Mouse (Mus musculus) embryonic facial prominence, embryonic 13.5 days (tissue): ENCODE measurements around the gene Hoxa7. TPM values are rescaled to one million over a fixed set of nuclear protein-coding genes. Genes with fewer than 3 reads are reported as not detected.

ENCODE experiments used
- ATAC-seq: fragments of 200-750 bp; cut with Nextera tagmentation; 2 replicates; pipeline ENCODE4 v1.8.0; 2017; ENCODE audit warnings: low read depth; ENCODE audit not compliant: insufficient number of reproducible peaks, insufficient read depth, low FRiP score, low TSS enrichment
- H3K27ac ChIP-seq: fragments of 300-500 bp; sonication (generic); 2 replicates; pipeline ENCODE4 v1.5.1; 2015; ENCODE audit warnings: moderate library complexity, mild to moderate bottlenecking, inconsistent platforms
- H3K27me3 ChIP-seq: fragments of 300-500 bp; sonication (generic); 2 replicates; pipeline ENCODE4 v1.6.1; 2015; ENCODE audit warnings: mild to moderate bottlenecking, inconsistent platforms
- H3K36me3 ChIP-seq: fragments of 300-500 bp; sonication (generic); 2 replicates; pipeline ENCODE4 v1.6.1; 2015; ENCODE audit warnings: mild to moderate bottlenecking, inconsistent platforms
- H3K4me1 ChIP-seq: fragments of 300-500 bp; sonication (generic); 2 replicates; pipeline ENCODE4 v1.6.1; 2015; ENCODE audit warnings: inconsistent platforms
- H3K4me2 ChIP-seq: fragments of 300-500 bp; sonication (generic); 2 replicates; pipeline ENCODE4 v1.6.1; 2015; ENCODE audit warnings: moderate library complexity, mild to moderate bottlenecking, inconsistent platforms
- H3K4me3 ChIP-seq: fragments of 300-500 bp; sonication (generic); 2 replicates; pipeline ENCODE4 v1.5.1; 2015; ENCODE audit warnings: mild to moderate bottlenecking, inconsistent platforms
- H3K9ac ChIP-seq: fragments of 300-500 bp; sonication (generic); 2 replicates; pipeline ENCODE4 v1.6.1; 2015; ENCODE audit warnings: mild to moderate bottlenecking, inconsistent platforms
- H3K9me3 ChIP-seq: fragments of 300-500 bp; sonication (generic); 2 replicates; pipeline ENCODE4 v1.6.1; 2016; ENCODE audit warnings: inconsistent platforms
- WGBS: fragments of 180-500 bp; shearing (Covaris S2); methylation state at CpG from one replicate; pipeline ENCODE4 v1.1.7; 2015; ENCODE audit warnings: mixed read lengths; 5-methylcytosine and 5-hydroxymethylcytosine counted together
- polyA plus RNA-seq: library from polyadenylated mRNA; unstranded; fragments of >200 nt; fragmentation: Nextera tagmentation; extraction: Ambion mirVana; gene quantifications from 2 replicates; pipeline ENCODE4 v1.2.1, GENCODE M21; 2015

Hoxa7 gene
- polyA plus RNA-seq, 1 experiment from 2014 or later = not detected

GRCm38 (mm10) chr6:52218643-52219215 is 2.9 kb downstream of the Hoxa7 start:
- 7% methylated on average over 14 of the region's 14 CpGs for WGBS

DNA sequence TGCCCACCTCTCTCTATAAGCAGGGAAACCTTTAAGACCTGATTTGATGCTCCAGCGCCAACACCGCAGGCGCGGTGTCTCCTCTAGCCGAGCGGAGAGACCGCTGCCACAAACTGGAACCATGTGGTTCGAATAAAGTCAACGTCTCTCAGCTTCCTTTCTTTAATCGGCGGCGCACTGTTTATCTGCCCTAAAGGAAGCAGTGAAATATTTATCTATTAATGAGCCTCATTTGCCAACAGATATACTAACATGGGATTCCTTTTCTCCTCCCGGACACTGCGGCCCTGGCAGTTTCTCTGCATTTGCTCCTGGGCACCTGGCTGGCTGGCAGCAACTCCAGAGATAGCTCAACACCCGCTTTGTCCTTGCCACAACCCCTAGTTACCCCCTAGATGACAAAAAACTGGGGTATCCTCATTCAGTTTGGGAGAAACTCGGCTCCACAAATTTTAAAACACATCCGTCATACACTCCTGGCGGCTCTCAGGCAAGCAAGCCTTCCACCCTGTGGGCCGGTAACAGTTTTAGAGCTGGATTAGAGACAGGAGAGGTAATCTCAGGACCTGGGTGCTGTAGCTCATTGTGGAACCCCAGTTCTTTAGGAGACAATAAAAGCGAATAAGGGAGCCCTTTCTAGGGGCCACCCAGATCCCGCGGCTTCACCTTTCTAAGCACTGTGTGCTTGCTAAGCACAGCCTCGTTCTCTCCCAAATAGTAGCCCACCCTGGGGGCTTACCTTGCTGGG is 3.6 kb downstream of the Hoxa7 start:
- WGBS = 4% methylated on average over 23 of the region's 23 CpGs
- ATAC-seq = no peak
- Histone ChIP-seq H3K4me1 (peaks cover 25% of the 10 kb centered on the region), H3K9me3 (no peaks in the 10 kb centered on the region), H3K9ac (no peak overlapping the region), H3K27ac (no peak overlapping the region), H3K36me3 (no peaks in the 10 kb centered on the region), H3K27me3 (peaks cover 100% of the 10 kb centered on the region), H3K4me3 (peak overlapping the region; percentile 30; the same call in 1 of the 2 replicates), H3K4me2 (peak overlapping the region; percentile 51; the same call in 1 of the 2 replicates)

More at GRCm38 (mm10) chr6:52218643-52219215, 2.9 kb downstream of the Hoxa7 start:
- Histone ChIP-seq H3K9me3 (no peaks in the 10 kb centered on the region), H3K36me3 (no peaks in the 10 kb centered on the region), H3K27ac (no peak overlapping the region), H3K4me2 (no peak overlapping the region), H3K4me3 (no peak overlapping the region), H3K4me1 (peaks cover 23% of the 10 kb centered on the region), H3K9ac (no peak overlapping the region), H3K27me3 (peaks cover 100% of the 10 kb centered on the region)
- ATAC-seq = no peak

- ATAC-seq = no peak
- under 1% methylated on average over 25 of the region's 25 CpGs for WGBS
- Histone ChIP-seq H3K9ac (no peak overlapping the region), H3K9me3 (no peaks in the 10 kb centered on the region), H3K4me1 (peaks cover 27% of the 10 kb centered on the region), H3K4me2 (peak overlapping the region; percentile 51), H3K27ac (no peak overlapping the region), H3K27me3 (peaks cover 100% of the 10 kb centered on the region), H3K36me3 (no peaks in the 10 kb centered on the region), H3K4me3 (peak overlapping the region; percentile 30)
Observed at GRCm38 (mm10) chr6:52217459-52217768, 4.2 kb downstream of the Hoxa7 start.

GRCm38 (mm10) chr6:52216691-52217458 is 4.8 kb downstream of the Hoxa7 start:
- no peak for ATAC-seq
- Histone ChIP-seq H3K4me1 (peaks cover 28% of the 10 kb centered on the region), H3K4me3 (peak overlapping the region; percentile 30), H3K27ac (no peak overlapping the region), H3K9me3 (no peaks in the 10 kb centered on the region), H3K9ac (no peak overlapping the region), H3K27me3 (peaks cover 100% of the 10 kb centered on the region), H3K36me3 (no peaks in the 10 kb centered on the region), H3K4me2 (peak overlapping the region; percentile 51)
- 1% methylated on average over 60 of the region's 60 CpGs for WGBS

DNA sequence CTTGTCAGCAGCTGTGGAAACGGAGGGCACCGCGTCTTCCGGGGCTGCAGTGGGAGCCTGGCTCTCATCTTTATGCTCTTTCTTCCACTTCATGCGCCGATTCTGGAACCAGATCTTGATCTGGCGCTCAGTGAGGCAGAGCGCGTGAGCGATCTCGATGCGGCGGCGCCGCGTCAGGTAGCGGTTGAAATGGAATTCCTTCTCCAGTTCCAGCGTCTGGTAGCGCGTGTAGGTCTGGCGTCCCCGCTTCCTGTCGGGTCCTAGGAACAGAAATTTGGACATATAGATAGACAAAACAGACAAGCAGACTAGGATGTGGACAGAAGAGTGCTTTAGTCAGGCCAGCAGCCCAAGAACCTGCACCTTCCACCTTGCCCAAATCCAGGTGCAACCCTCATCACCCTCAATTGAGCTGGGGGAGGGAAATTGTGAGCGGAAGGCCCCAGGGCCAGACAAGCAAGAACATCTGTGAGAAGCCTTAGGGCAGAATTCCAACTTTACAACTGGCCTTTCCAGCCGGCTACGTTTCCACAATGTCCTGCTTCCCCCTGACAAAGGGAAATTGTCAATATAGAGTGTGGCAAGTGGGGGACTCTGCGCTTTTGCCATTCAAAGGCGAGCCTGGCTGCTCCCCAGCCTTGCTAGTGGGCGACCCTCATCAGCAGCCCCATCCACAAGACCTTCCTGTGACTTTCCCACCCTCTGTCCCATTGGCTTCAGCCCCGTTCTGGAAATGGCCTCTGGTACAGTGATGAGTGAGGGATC is 5.7 kb downstream of the Hoxa7 start:
- Histone ChIP-seq H3K36me3 (no peaks in the 10 kb centered on the region), H3K4me3 (no peak overlapping the region), H3K9ac (no peak overlapping the region), H3K9me3 (no peaks in the 10 kb centered on the region), H3K4me2 (no peak overlapping the region), H3K27ac (no peak overlapping the region), H3K4me1 (peaks cover 27% of the 10 kb centered on the region), H3K27me3 (peaks cover 100% of the 10 kb centered on the region)
- WGBS = under 1% methylated on average over 30 of the region's 30 CpGs
- no peak for ATAC-seq

DNA sequence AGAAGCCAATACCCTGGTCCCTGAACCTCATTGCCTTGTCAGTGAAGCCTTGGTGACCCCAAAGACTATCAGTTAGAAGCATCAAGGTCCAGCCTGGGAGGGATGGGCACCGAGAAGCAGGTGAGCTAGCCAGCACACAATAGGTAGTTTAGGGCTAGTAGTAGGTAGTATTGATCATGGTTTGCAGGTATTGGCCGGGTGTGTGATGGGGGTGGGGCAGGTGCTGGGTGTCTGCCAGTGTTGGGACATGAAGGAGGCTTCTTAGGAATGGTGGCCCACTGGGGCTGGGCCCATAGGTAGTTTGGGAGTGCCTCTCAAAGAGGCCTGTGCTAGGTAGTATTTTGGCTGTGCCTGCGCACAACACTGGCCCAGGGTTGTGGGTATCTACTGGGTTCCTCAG is 6.6 kb downstream of the Hoxa7 start:
- peaks cover 100% of the 10 kb centered on the region for H3K27me3 ChIP-seq
- ATAC-seq = no peak
- 13% methylated on average over 3 of the region's 3 CpGs for WGBS
- H3K36me3 ChIP-seq = no peaks in the 10 kb centered on the region
- H3K4me3 ChIP-seq = no peak overlapping the region
- H3K4me1 ChIP-seq = peaks cover 27% of the 10 kb centered on the region
- H3K9me3 ChIP-seq = no peaks in the 10 kb centered on the region
- H3K4me2 ChIP-seq = no peak overlapping the region
- no peak overlapping the region for H3K27ac ChIP-seq
- H3K9ac ChIP-seq = no peak overlapping the region

DNA sequence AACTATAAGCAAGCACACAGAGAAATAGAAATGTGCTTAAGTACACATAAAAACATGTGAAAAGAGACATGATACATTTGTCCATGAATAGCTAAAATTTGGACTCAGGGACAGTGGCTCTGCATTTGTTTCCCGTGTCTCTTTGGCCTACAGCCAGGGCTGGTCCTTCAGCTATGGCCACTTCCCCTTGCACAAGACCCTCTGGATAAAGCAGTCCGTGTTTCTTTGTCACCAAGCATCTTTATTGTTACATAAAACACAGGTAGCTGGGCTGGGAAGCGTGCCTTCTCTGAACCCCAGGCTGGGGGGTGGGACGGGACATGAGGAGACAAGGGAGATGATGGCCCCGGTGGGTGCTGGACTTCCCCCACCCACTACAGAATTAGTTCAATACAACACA is 7.4 kb downstream of the Hoxa7 start:
- 6% methylated on average over 5 of the region's 5 CpGs for WGBS
- H3K9me3 ChIP-seq = no peaks in the 10 kb centered on the region
- peaks cover 100% of the 10 kb centered on the region for H3K27me3 ChIP-seq
- H3K27ac ChIP-seq = no peak overlapping the region
- H3K4me1 ChIP-seq = peaks cover 27% of the 10 kb centered on the region
- no peaks in the 10 kb centered on the region for H3K36me3 ChIP-seq
- no peak for ATAC-seq
- no peak overlapping the region for H3K4me2 ChIP-seq
- no peak overlapping the region for H3K9ac ChIP-seq
- H3K4me3 ChIP-seq = no peak overlapping the region

GRCm38 (mm10) chr6:52213119-52213986 is 8.3 kb downstream of the Hoxa7 start, which contains the start of the genes Hoxa3 and Gm28308:
Hoxa3 (minus strand) TSS chr6:52213336.
Gm28308 (minus strand) TSS chr6:52213339.
- Histone ChIP-seq H3K9ac (no peak within 1 kb of the TSS), H3K4me3 (0 out of 2 replicates have a peak within 1 kb of the TSS, but pooled peaks have one; percentile 20), H3K27me3 (peaks cover 100% of the 10 kb centered on the region), H3K36me3 (no peaks in the 10 kb centered on the region), H3K4me2 (peak within 1 kb of the TSS; percentile 34), H3K4me1 (peaks cover 27% of the 10 kb centered on the region), H3K27ac (no peak within 1 kb of the TSS), H3K9me3 (no peaks in the 10 kb centered on the region)
- WGBS = 3% methylated on average over 38 of the region's 38 CpGs
- no peak for ATAC-seq

DNA sequence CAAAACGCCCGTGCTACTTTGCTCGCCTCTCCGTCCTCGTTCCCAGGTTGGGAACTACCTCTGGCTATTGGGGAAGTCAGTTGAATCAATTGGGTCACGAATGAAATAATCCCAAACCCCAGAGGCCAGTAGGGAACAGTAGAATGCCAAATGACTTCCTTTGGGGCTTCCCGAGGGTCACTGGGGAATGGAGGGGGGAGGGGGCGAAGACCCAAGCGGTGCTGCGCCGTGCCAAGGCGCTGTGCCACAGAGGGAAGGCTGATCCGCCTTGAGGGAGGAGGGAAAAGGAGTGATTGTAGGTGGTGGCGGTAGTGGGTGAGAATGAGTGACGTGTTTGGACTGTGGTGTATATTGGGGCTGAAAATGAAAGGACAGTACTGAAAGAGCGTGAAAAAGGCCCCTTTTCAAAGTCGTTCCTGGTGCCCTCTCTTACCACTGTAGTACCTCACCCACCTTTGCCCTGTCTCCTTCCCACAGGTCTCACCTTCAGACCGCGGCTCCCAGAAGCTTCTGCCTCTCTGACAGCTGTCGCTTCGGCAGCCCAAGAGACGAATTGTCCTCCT is 9.0 kb downstream of the Hoxa7 start:
- Histone ChIP-seq H3K4me1 (peaks cover 27% of the 10 kb centered on the region), H3K9ac (no peak overlapping the region), H3K27ac (no peak overlapping the region), H3K27me3 (peaks cover 100% of the 10 kb centered on the region), H3K4me3 (0 out of 2 replicates have a peak overlapping the region, but pooled peaks have one; percentile 20), H3K4me2 (peak overlapping the region; percentile 34), H3K36me3 (no peaks in the 10 kb centered on the region), H3K9me3 (no peaks in the 10 kb centered on the region)
- 1% methylated on average over 22 of the region's 22 CpGs for WGBS
- ATAC-seq = no peak

DNA sequence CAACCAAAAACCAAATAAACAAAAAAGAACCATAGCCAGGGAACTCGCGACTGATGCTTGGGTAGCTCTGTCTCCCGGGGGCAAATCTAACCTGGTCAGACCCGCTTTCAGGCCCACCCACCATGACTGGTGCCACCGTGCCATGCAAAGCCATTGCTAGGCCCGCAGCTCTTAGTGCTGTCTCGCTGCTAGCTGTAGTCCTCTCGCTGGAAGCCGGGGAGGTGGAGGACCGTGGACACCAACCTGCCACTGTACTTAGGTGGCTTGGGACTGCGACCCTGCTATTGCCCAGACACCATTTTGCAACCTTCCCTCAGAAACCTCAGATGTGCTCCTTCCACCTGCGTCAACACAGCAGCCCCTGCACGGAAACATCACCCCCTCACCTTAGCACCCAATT is 9.7 kb downstream of the Hoxa7 start:
- 2% methylated on average over 13 of the region's 13 CpGs for WGBS
- no peaks in the 10 kb centered on the region for H3K9me3 ChIP-seq
- H3K27me3 ChIP-seq = peaks cover 100% of the 10 kb centered on the region
- no peaks in the 10 kb centered on the region for H3K36me3 ChIP-seq
- no peak overlapping the region for H3K27ac ChIP-seq
- peaks cover 20% of the 10 kb centered on the region for H3K4me1 ChIP-seq
- H3K9ac ChIP-seq = no peak overlapping the region
- H3K4me2 ChIP-seq = peak overlapping the region; percentile 24; the same call in 1 of the 2 replicates
- H3K4me3 ChIP-seq = peak overlapping the region; percentile 20; the same call in 1 of the 2 replicates
- no peak for ATAC-seq
